ENCODE assay signal across 8 mouse cellular contexts in genomic region chr5:105415951-105416675, GRCm38 (mm10). TPM values are rescaled to one million over a fixed set of nuclear protein-coding genes. Genes with fewer than 3 reads are reported as not detected.
A peak's percentile ranks its signal among the peaks of the same experiment; 100 is the strongest.
DNase-seq lines count a peak whose midpoint lies in the region; ATAC-seq and TF ChIP-seq lines count a peak whose summit lies in the region.

No protein-coding gene starts in this region.

- H3K27me3 ChIP-seq in testis, adult 2 months (ENCODE audit: control insufficient read depth, insufficient read depth, low read length), result no peaks in the 10 kb centered on the region
- no peaks in the 10 kb centered on the region for H3K27me3 ChIP-seq in heart, postnatal 0 days (ENCODE audit: control insufficient read depth, insufficient read depth, low read length)
- no peaks in the 10 kb centered on the region for H3K27me3 ChIP-seq in small intestine, adult 2 months (ENCODE audit: control insufficient read depth, insufficient read depth, low read length)

- DNase-seq in adrenal gland, postnatal 36 days, result peak; percentile 24 to 50
- no peak for DNase-seq in adrenal gland, postnatal 10 days
- no peak for DNase-seq in testis, postnatal 10 days (ENCODE audit: low spot score)
- DNase-seq in heart, postnatal 0 days (ENCODE audit: low spot score), result no peak
- peak; percentile 46 for DNase-seq in liver
- no peak for DNase-seq in left cerebral cortex, postnatal 14 days (ENCODE audit: low spot score in 2 of 2)

- TF ChIP-seq CTCF in testis, adult 2 months (IDR thresholded peaks at IDR 0.05; ENCODE audit: control insufficient read depth, insufficient read depth, insufficient replicate concordance, low read depth, low read length), result no peak
- TF ChIP-seq CTCF in heart, postnatal 0 days (IDR thresholded peaks at IDR 0.05; ENCODE audit: low read depth), result no peak
- no peak for TF ChIP-seq CTCF in small intestine, adult 2 months (IDR thresholded peaks at IDR 0.05; ENCODE audit: extremely low read depth, insufficient read length, insufficient replicate concordance, low read depth, low read length)

- peak; percentile 25; the same call in 1 of the 2 replicates for ATAC-seq in heart, postnatal 0 days (ENCODE audit: insufficient read depth, low read depth)

- no peak for TF ChIP-seq EP300 in heart, postnatal 0 days (IDR thresholded peaks at IDR 0.05; ENCODE audit: low read depth)

- H3K4me3 ChIP-seq in testis, adult 2 months (ENCODE audit: control insufficient read depth, low read depth, low read length), result peak overlapping the region; percentile 96
- H3K4me3 ChIP-seq in heart, postnatal 0 days (ENCODE audit: low read depth, low read length), result peak overlapping the region; percentile 89
- peak overlapping the region; percentile 93 for H3K4me3 ChIP-seq in small intestine, adult 2 months (ENCODE audit: low read depth, low read length)

- H3K9me3 ChIP-seq in heart, postnatal 0 days (replicated peaks; ENCODE audit: control insufficient read depth, low read length), result no peaks in the 10 kb centered on the region

- peak overlapping the region; percentile 88 for H3K9ac ChIP-seq in heart, postnatal 0 days (replicated peaks; ENCODE audit: low read depth, low read length)

- H3K4me2 ChIP-seq in heart, postnatal 0 days (ENCODE audit: low read depth, low read length), result peak overlapping the region; percentile 100

- intact Hi-C loops in left cerebral cortex, postnatal 14 days (cut with DNase I), result loop anchor here (5.0 kb wide), 1 partner anchor 76 kb away; no protein-coding TSS in a partner anchor

- 8% methylated on average over 22 of the region's 36 CpGs for WGBS in heart, postnatal 0 days
- WGBS in small intestine, adult 2 months, result 3% methylated on average over 32 of the region's 36 CpGs

- no peak overlapping the region; the same call in 1 of the 2 replicates for H3K27ac ChIP-seq in testis, adult 2 months (ENCODE audit: control insufficient read depth, insufficient read depth, low read depth, low read length)
- H3K27ac ChIP-seq in heart, postnatal 0 days (ENCODE audit: low read depth), result peak overlapping the region; percentile 87
- peak overlapping the region; percentile 24; the same call in 1 of the 2 replicates for H3K27ac ChIP-seq in small intestine, adult 2 months (ENCODE audit: insufficient read depth, low read depth, low read length)

- no peak for TF ChIP-seq POLR2A in testis, adult 2 months (IDR thresholded peaks at IDR 0.05; ENCODE audit: control insufficient read depth, low read depth, low read length)
- no peak for TF ChIP-seq POLR2A in small intestine, adult 2 months (IDR thresholded peaks at IDR 0.05; ENCODE audit: low read depth, low read length)

- H3K36me3 ChIP-seq in testis, adult 2 months (ENCODE audit: control insufficient read depth, insufficient read depth, low read length), result no peaks in the 10 kb centered on the region
- no peaks in the 10 kb centered on the region for H3K36me3 ChIP-seq in heart, postnatal 0 days (replicated peaks; ENCODE audit: control insufficient read depth, insufficient read depth, low read length)
- no peaks in the 10 kb centered on the region for H3K36me3 ChIP-seq in small intestine, adult 2 months (ENCODE audit: control insufficient read depth, insufficient read depth, low read length)

- H3K4me1 ChIP-seq in testis, adult 2 months (ENCODE audit: control insufficient read depth, insufficient read depth, low read length), result peaks cover 7% of the 10 kb centered on the region
- H3K4me1 ChIP-seq in heart, postnatal 0 days (ENCODE audit: control insufficient read depth, insufficient read depth), result no peaks in the 10 kb centered on the region
- peaks cover 7% of the 10 kb centered on the region; the same call in 1 of the 2 replicates for H3K4me1 ChIP-seq in small intestine, adult 2 months (ENCODE audit: control insufficient read depth, insufficient read depth, insufficient read length, low read length)

RNA-seq across cellular contexts. Expression of gene Lrrc8b, which starts 0.5 kb away (rescaled TPM):
- 100 to 1,000 TPM in 1 of 2 experiments, 10 to 100 TPM in 1; 94.1 to 127 TPM for total RNA-seq in adrenal gland, postnatal 36 days (2021)
- 10 to 100 TPM; 62.8 to 66.4 TPM for total RNA-seq in adrenal gland, postnatal 10 days (2021)
- 320 and 336 TPM in 2 replicates for polyA plus RNA-seq in testis, adult 2 months (2012; rRNA removed)
- 4.8 and 8.0 TPM in 2 replicates for total RNA-seq in heart, postnatal 0 days (2014; rRNA removed; ENCODE audit: low replicate concordance)
- 2.2 and 2.6 TPM in 2 replicates for polyA plus RNA-seq in heart, postnatal 0 days (2015; fragmentation: Nextera tagmentation; extraction: Ambion mirVana)
- 8.3 and 19.6 TPM in 2 replicates for polyA plus RNA-seq in small intestine, adult 2 months (2012; rRNA removed)
- 100 to 1,000 TPM; 121 to 132 TPM for total RNA-seq in left cerebral cortex, postnatal 14 days (2021)

Comparison
In these comparisons a context has a peak if more than half of its experiments do, and no peak if none do; other contexts are left out.
1. DNase-seq: peak in adrenal gland, postnatal 36 days (2 of 2) and liver (single experiment); none in adrenal gland, postnatal 10 days (single experiment), testis, postnatal 10 days (single experiment), heart, postnatal 0 days (single experiment) and left cerebral cortex, postnatal 14 days (0 of 2).
2. Peak in every context shown above with its lines, with median percentiles within 50 percentile points of each other: H3K4me3 ChIP-seq.